Mouse (Mus musculus): ENCODE measurements around the gene Col25a1. TPM values are rescaled to one million over a fixed set of nuclear protein-coding genes. Genes with fewer than 3 reads are reported as not detected.

Col25a1 gene
- polyA plus RNA-seq, 1 experiment from 2014 or later = 3.9 TPM

- 80% methylated on average over 9 of the region's 9 CpGs for WGBS
- Histone ChIP-seq H3K36me3 (no peaks in the 10 kb centered on the region), H3K4me3 (no peak overlapping the region), H3K9me3 (no peaks in the 10 kb centered on the region), H3K27me3 (ENCODE audit: insufficient read depth, poor library complexity, severe bottlenecking) (no peaks in the 10 kb centered on the region), H3K4me1 (no peaks in the 10 kb centered on the region), H3K27ac (no peak overlapping the region)
- no peak for DNase-seq (ENCODE audit: low spot score)
Observed at GRCm38 (mm10) chr3:130228186-130228585, 96.9 kb downstream of the Col25a1 start.

GRCm38 (mm10) chr3:130232944-130233343 lies 101.6 kb downstream of the Col25a1 start:
- Histone ChIP-seq H3K4me3 (no peak overlapping the region), H3K9me3 (no peaks in the 10 kb centered on the region), H3K36me3 (no peaks in the 10 kb centered on the region), H3K4me1 (no peaks in the 10 kb centered on the region), H3K27me3 (ENCODE audit: insufficient read depth, poor library complexity, severe bottlenecking) (no peaks in the 10 kb centered on the region), H3K27ac (no peak overlapping the region)
- WGBS = 92% methylated on average over 7 of the region's 7 CpGs
- no peak for DNase-seq (ENCODE audit: low spot score)

GRCm38 (mm10) chr3:130235233-130235632 lies 103.9 kb downstream of the Col25a1 start:
- H3K9me3 ChIP-seq = no peaks in the 10 kb centered on the region
- WGBS = 88% methylated on average over 1 of the region's 1 CpGs
- no peak overlapping the region for H3K27ac ChIP-seq
- DNase-seq (ENCODE audit: low spot score) = no peak
- no peaks in the 10 kb centered on the region for H3K27me3 ChIP-seq (ENCODE audit: insufficient read depth, poor library complexity, severe bottlenecking)
- no peaks in the 10 kb centered on the region for H3K4me1 ChIP-seq
- no peak overlapping the region for H3K4me3 ChIP-seq
- H3K36me3 ChIP-seq = no peaks in the 10 kb centered on the region

GRCm38 (mm10) chr3:130236129-130236528 lies 104.8 kb downstream of the Col25a1 start:
- DNase-seq (ENCODE audit: low spot score) = no peak
- H3K27me3 ChIP-seq (ENCODE audit: insufficient read depth, poor library complexity, severe bottlenecking) = no peaks in the 10 kb centered on the region
- 79% methylated on average over 7 of the region's 7 CpGs for WGBS
- H3K4me3 ChIP-seq = no peak overlapping the region
- H3K36me3 ChIP-seq = no peaks in the 10 kb centered on the region
- H3K9me3 ChIP-seq = no peaks in the 10 kb centered on the region
- H3K27ac ChIP-seq = no peak overlapping the region
- H3K4me1 ChIP-seq = no peaks in the 10 kb centered on the region

DNA sequence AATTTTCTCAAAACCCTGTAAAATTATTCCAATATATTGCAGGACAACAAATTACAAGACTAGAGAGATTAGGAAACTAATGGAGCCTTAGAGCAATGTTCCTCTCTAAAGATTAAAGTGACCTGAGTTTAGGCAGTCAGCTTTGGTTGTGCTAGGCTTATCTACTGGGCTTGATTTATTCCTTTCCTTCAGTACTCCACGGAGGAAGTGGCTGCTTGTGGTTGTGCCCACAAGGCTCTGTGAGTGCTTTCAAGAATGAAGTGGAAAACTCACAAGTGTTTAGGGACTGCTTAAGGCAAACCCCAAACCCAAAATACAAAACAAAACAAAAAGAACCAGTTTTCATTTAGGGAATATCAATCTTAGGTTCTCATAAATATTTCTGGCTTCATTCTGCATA lies 106.6 kb downstream of the Col25a1 start:
- Histone ChIP-seq H3K36me3 (no peaks in the 10 kb centered on the region), H3K27ac (no peak overlapping the region), H3K27me3 (ENCODE audit: insufficient read depth, poor library complexity, severe bottlenecking) (no peaks in the 10 kb centered on the region), H3K9me3 (no peaks in the 10 kb centered on the region), H3K4me1 (no peaks in the 10 kb centered on the region), H3K4me3 (no peak overlapping the region)
- 34% methylated on average over 1 of the region's 1 CpGs for WGBS
- no peak for DNase-seq (ENCODE audit: low spot score)

DNA sequence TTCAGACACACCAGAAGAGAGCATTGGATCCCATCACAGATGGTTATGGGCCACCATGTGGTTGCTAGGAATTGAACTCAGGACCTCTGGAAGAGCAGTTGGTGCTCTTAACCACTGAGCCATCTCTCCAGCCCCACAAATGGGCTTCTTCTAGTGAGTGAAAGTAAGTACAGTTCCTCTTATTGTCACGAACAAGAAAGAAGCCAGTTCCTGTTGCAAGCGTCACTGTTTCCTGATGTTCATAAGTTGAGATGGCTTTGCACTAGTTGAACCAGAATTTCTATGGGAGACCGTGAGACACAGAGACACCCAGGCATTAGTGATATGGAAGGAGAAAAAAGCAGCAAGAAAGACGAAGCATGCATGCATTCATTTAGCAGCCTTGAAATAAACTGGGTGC lies 110.6 kb downstream of the Col25a1 start:
- Histone ChIP-seq H3K9me3 (no peaks in the 10 kb centered on the region), H3K36me3 (no peaks in the 10 kb centered on the region), H3K4me3 (no peak overlapping the region), H3K4me1 (no peaks in the 10 kb centered on the region), H3K27ac (no peak overlapping the region), H3K27me3 (ENCODE audit: insufficient read depth, poor library complexity, severe bottlenecking) (no peaks in the 10 kb centered on the region)
- 74% methylated on average over 4 of the region's 4 CpGs for WGBS
- DNase-seq (ENCODE audit: low spot score) = no peak

DNA sequence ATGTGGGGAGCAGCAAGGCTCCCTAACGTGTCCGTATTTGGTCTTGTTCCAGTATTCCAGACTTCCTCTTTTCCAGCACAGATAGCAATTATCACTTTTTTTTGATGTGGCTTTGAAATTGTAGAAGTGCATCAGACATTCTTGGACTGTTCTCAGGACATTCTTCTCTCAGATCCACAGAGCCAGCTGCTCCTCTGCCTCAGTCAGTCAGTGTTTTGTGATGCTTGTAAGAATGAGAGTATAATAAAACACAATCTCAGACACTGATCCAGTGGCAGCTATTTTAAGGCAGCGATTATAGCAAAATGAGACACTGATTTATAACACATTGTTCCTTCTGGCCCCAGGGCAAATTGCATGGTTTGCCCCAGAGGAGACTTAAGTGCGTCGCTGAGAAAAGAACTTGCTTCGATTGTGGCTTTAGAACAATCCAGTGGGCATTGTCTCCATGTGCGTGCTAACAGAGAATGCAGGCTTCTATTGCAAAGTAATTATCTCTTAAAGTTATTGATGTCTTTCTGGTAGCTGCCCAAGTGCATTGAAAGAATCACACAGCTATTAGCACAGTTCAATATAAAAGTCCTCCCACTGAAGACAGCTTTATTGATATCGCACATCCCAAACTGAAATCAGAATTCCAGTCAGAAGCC lies 111.5 kb downstream of the Col25a1 start:
- no peak for DNase-seq (ENCODE audit: low spot score)
- Histone ChIP-seq H3K36me3 (no peaks in the 10 kb centered on the region), H3K9me3 (no peaks in the 10 kb centered on the region), H3K27ac (no peak overlapping the region), H3K4me1 (no peaks in the 10 kb centered on the region), H3K4me3 (no peak overlapping the region), H3K27me3 (ENCODE audit: insufficient read depth, poor library complexity, severe bottlenecking) (no peaks in the 10 kb centered on the region)
- WGBS = 83% methylated on average over 8 of the region's 8 CpGs

- no peak for DNase-seq (ENCODE audit: low spot score)
- peak overlapping the region; percentile 38; the same call in 1 of the 2 replicates for H3K27ac ChIP-seq
- H3K4me1 ChIP-seq = 0 out of 2 replicates have a peak, but pooled peaks cover 11% of the 10 kb centered on the region
- H3K27me3 ChIP-seq (ENCODE audit: insufficient read depth, poor library complexity, severe bottlenecking) = no peaks in the 10 kb centered on the region
- H3K36me3 ChIP-seq = 0 out of 2 replicates have a peak, but pooled peaks cover 3% of the 10 kb centered on the region
- 59% methylated on average over 7 of the region's 7 CpGs for WGBS
- H3K9me3 ChIP-seq = no peaks in the 10 kb centered on the region
- no peak overlapping the region for H3K4me3 ChIP-seq
Observed at GRCm38 (mm10) chr3:130252355-130252754, 121.1 kb downstream of the Col25a1 start.

GRCm38 (mm10) chr3:130256059-130256458 lies 124.8 kb downstream of the Col25a1 start:
- no peaks in the 10 kb centered on the region for H3K27me3 ChIP-seq (ENCODE audit: insufficient read depth, poor library complexity, severe bottlenecking)
- 0 out of 2 replicates have a peak, but pooled peaks cover 11% of the 10 kb centered on the region for H3K4me1 ChIP-seq
- H3K36me3 ChIP-seq = no peaks in the 10 kb centered on the region
- no peak overlapping the region for H3K4me3 ChIP-seq
- H3K9me3 ChIP-seq = peaks cover 3% of the 10 kb centered on the region; the same call in 1 of the 2 replicates
- WGBS = 65% methylated on average over 3 of the region's 3 CpGs
- no peak for DNase-seq (ENCODE audit: low spot score)
- H3K27ac ChIP-seq = no peak overlapping the region

GRCm38 (mm10) chr3:130256610-130257009 lies 125.3 kb downstream of the Col25a1 start:
- Histone ChIP-seq H3K27ac (no peak overlapping the region), H3K27me3 (ENCODE audit: insufficient read depth, poor library complexity, severe bottlenecking) (no peaks in the 10 kb centered on the region), H3K9me3 (peaks cover 3% of the 10 kb centered on the region; the same call in 1 of the 2 replicates), H3K4me1 (0 out of 2 replicates have a peak, but pooled peaks cover 7% of the 10 kb centered on the region), H3K4me3 (no peak overlapping the region), H3K36me3 (no peaks in the 10 kb centered on the region)
- DNase-seq (ENCODE audit: low spot score) = no peak
- 74% methylated on average over 7 of the region's 7 CpGs for WGBS

GRCm38 (mm10) chr3:130259670-130260069 lies 128.4 kb downstream of the Col25a1 start:
- Histone ChIP-seq H3K27me3 (ENCODE audit: insufficient read depth, poor library complexity, severe bottlenecking) (no peaks in the 10 kb centered on the region), H3K36me3 (no peaks in the 10 kb centered on the region), H3K4me3 (no peak overlapping the region), H3K27ac (no peak overlapping the region), H3K9me3 (peaks cover 3% of the 10 kb centered on the region; the same call in 1 of the 2 replicates), H3K4me1 (peaks cover 3% of the 10 kb centered on the region; the same call in 1 of the 2 replicates)
- no peak for DNase-seq (ENCODE audit: low spot score)
- WGBS = 75% methylated on average over 2 of the region's 2 CpGs

GRCm38 (mm10) chr3:130260316-130260715 lies 129.0 kb downstream of the Col25a1 start:
- Histone ChIP-seq H3K27me3 (ENCODE audit: insufficient read depth, poor library complexity, severe bottlenecking) (no peaks in the 10 kb centered on the region), H3K4me1 (peaks cover 3% of the 10 kb centered on the region; the same call in 1 of the 2 replicates), H3K36me3 (no peaks in the 10 kb centered on the region), H3K4me3 (no peak overlapping the region), H3K9me3 (peaks cover 3% of the 10 kb centered on the region; the same call in 1 of the 2 replicates), H3K27ac (no peak overlapping the region)
- no peak for DNase-seq (ENCODE audit: low spot score)
- 76% methylated on average over 2 of the region's 2 CpGs for WGBS

GRCm38 (mm10) chr3:130265104-130265503 lies 133.8 kb downstream of the Col25a1 start:
- H3K27me3 ChIP-seq (ENCODE audit: insufficient read depth, poor library complexity, severe bottlenecking) = no peaks in the 10 kb centered on the region
- DNase-seq (ENCODE audit: low spot score) = no peak
- H3K4me3 ChIP-seq = no peak overlapping the region
- no peak overlapping the region for H3K27ac ChIP-seq
- H3K4me1 ChIP-seq = peaks cover 3% of the 10 kb centered on the region; the same call in 1 of the 2 replicates
- no peaks in the 10 kb centered on the region for H3K36me3 ChIP-seq
- H3K9me3 ChIP-seq = no peaks in the 10 kb centered on the region
- 85% methylated on average over 9 of the region's 9 CpGs for WGBS
